Mouse (Mus musculus): ENCODE results near the gene Bend7.

The Bend7 gene

DNA sequence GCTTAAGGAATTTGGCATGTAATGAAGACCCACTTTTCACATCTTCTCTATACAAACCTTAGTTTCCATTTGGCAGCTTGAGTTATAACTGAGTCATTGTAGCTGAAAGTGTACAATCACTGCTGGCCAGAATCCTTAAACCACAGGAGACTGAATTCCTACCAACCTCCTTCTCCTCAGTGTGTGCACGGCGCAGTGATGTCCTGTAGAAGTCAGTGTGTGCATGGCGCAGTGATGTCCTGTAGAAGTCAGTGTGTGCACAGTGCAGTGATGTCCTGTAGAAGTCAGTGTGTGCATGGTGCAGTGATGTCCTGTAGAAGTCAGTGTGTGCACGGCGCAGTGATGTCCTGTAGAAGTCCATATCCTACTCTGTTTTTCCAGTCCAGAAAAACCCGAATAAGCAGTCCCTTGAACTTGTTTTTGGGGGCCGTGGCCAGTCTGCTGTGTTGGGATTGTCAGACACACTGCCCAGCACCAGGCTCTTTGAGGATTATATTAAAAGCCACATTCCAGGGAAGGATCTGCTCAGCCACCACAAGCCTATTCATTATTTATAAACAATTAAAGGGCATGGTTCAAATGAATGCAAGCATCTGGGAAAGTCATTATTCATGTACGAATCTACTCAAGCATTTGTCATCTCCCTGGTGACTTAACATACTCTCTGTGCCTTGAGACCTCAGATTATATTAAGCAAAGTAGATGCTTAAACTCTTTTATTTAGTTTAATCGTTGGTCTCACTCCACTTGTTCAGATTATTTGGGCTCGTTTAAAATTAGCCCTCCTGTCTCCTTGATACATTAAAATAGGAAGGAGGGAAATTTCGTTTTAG, 65.4 kb downstream of the Bend7 start:
- no peak for DNase-seq (ENCODE audit: low spot score)

DNA sequence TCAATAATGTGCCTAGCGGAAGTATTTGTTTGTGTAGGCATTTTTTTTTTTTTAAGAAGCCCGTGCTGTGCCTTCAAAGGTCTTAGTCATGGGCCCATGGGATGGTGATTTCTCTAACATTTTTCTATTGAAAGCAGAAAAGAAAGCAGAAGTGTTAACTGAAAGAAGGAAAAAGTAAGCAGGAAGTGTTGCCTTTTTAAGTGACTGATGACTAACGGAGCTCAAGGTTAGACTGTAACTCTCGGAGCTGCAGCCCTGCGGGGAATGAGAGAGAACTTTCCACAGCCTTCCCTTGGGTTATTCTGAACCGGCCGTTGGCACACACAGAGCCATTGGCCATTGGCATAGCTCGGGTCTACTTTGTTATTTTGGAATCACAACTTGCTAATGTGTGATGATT, 66.4 kb downstream of the Bend7 start:
- no peak for DNase-seq (ENCODE audit: low spot score)

DNA sequence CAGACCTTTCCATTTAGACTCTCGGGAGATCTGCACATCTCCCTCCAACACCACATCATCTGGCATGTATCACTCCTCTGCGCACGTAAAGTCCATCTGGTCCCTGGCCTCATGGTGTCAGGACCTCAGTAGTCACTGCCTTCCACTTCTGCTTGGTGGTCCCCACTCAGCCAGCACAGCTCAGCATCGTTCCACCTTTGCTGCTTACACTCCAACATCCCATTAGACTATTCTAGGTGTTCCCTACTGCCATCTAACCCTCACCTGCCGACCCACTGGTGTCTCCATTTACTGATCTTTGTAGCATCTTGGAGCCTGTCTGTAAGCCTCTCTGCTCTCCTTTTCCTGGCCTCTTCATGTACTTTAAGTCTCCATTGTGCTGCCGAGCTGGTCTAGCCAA, 67.4 kb downstream of the Bend7 start:
- DNase-seq (ENCODE audit: low spot score), result no peak

DNA sequence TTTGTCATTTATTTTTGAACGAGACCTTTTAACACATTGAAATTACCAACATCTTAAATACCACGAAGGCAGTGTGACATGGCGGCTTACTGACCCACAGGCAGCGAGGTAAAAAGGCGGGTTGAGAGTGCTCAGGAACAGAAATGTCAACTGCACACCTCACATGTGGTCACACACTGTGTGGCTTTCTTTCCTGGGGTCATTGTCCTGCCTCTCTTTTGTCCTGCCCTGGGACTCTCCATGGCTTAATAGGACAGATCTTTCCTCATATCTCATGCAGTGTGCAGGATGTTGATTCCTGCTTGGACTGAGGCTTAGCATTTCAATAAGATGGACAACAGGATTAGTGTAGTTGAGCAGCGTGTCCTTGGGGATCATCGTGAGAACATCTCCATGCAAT, 69.6 kb downstream of the Bend7 start:
- no peak for DNase-seq (ENCODE audit: low spot score)

DNA sequence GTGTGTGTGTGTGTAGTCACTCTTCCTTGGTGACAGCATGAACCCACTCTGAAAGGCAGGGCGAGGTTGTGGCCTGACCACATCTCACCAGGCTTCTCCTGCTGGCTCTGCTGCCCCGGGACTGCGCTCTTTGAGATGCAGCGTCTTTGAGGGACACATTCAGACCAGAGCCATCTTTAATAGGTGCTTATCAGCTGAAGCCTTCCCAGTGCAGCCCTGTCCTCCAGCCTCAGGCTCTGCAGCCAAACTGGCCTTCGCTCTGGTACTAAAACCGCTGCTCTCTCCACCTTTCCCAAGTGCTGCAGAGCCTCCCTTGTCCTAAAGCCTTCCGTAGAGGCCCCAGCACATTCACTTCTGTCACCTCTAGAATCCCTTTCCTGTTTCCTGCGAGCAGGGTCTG, 74.0 kb downstream of the Bend7 start:
- no peak for DNase-seq (ENCODE audit: low spot score)

DNA sequence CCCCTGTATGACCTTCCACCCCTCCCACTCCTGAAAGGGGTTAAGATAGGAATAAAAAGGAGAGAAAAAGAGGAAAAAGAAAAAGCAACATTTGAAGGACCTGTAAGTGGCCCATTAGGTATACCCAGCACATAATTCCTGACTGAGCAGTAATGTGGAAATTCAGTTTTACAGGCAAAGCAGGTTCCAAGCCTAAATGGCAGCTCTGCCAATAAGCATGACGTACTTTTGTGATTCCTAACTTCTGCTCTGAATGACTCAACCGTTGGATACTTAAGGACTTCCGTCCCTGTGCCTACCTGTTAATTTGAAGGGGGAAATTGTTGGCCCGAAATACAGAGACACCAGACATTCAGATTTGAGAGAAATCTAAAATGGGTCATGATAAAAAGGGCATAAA, 74.9 kb downstream of the Bend7 start:
- DNase-seq (ENCODE audit: low spot score), result no peak

DNA sequence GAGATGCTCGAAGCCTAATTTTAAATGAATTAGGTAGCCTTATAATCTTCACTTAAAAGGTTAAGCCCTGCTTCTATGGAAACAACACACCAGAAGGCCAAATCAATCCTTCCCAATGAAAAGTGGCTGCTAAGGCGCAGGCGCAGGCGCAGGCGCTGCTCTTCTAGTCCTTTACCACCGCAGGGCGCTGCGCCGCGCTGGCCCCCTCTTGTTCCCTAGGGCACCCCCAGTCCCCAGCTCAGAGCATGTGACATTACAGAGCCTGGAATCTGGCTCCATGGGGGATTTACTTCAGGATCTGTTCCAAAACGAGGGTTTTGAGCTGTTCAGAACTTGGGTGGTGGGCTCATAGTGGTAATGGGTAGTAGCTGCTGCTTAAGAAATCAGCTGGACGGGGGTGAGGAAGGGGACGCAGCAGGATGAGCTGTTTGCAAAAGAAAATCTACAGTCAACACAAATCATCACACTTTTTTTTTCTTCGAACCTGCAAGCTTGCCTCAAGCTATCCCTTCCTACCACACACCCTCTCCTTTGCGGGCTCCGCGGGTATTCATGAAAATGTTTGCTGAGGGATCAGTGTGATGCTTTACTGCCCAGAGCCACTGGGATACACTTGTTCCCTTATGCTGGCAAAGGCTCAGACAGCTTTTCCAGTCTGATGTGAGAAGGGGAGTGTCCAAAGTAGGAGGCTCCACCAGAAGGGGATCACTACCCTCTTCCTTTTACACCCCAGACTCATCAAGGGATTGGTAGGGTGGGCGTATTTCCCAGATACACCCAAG, 85.0 kb downstream of the Bend7 start:
- no peak for DNase-seq (ENCODE audit: low spot score)

DNA sequence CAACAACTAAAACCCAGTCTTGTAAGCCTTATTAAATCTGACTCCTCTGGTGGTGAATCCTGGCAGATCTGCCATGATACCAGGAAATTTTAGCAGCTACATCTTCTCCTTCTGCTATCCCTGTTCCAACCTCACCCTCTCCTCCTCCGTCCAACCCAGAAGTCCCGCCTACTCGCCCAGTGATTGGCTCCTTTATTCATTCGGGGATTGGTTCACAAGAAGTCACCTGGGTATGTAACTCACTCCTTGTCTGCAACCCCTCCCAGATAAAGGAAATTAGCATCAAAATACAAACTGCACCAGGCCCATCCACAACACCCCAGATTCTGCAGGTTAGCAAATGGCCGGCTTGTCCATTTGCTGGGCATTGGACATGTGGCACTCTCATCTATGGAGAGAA, 98.7 kb downstream of the Bend7 start:
- no peak for DNase-seq (ENCODE audit: low spot score)

DNA sequence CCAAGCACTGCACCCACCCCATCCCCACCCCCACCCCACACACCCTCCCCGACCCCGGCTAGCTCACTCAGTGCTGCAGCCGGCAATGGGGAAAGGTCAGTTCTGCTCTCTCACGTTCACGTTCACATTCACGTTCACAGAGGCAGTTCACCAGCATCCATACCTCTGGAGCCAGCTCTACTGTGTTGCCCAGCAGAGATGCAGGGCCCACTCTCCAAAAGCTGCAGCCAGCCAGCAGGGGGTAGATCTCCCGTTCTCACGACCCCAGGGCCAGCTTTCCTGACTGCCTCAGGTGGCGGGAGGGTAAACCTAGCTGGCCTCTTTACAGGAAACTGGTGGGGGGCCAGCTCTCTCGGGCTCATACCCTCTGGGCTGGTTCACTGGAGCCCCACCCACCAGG, 100.0 kb downstream of the Bend7 start:
- no peak for DNase-seq (ENCODE audit: low spot score)

DNA sequence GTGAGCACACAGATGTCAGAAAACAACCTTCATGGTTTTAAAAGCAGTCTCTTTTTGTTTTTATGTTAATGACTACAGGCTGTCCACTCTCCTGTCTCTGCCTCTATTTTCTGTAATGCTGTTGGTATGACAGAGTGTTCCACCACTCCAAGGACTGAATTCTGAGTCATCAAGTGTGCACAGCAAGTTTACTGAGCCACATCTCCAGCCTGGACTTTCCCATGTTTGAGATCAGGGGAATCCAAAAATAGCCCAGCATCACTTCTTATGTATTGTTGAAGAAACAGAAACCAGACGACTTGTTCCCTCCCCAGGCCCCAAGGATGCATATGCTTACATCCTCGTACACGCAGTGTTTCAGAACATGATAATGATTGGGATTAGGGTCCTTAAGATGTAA, 102.6 kb downstream of the Bend7 start:
- DNase-seq (ENCODE audit: low spot score), result no peak

DNA sequence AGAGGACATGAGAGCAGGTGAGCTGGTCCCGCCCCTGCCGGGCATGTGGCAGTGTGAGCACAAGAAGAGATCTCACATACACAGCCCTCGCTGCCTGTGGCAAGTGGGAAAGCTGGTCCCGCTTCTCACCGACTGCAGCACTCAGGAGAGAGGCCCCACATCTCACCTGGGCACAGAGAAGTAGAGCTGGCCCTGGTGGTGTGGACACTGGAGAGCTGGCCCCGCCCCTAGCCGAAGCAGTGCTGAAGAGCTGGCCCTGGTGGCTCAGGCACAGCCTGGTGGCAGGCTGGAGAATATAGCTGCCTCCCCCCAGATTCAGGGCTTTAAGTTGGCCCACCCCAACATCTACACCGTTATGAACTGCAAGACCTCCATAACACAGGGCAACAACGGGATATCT, 106.4 kb downstream of the Bend7 start:
- DNase-seq (ENCODE audit: low spot score), result no peak

DNA sequence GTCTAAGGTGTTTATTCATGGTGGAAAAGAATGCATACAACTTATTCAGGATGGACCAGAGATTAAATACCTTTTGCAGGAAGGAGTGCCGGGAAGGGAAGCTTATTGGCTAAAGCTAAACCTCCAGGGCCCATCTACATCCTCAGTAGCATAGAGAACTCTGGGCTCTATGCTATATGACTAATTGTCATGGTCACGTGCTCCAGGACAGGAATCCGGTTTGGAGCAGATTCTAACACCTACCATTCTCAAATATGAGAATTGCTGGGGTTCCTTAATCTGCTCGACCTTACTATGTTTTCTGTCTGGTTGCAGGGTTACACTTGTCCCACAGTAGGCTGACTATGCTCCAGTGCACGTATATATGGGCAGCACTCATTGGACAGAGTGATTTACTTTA, 110.4 kb downstream of the Bend7 start:
- DNase-seq (ENCODE audit: low spot score), result no peak

DNA sequence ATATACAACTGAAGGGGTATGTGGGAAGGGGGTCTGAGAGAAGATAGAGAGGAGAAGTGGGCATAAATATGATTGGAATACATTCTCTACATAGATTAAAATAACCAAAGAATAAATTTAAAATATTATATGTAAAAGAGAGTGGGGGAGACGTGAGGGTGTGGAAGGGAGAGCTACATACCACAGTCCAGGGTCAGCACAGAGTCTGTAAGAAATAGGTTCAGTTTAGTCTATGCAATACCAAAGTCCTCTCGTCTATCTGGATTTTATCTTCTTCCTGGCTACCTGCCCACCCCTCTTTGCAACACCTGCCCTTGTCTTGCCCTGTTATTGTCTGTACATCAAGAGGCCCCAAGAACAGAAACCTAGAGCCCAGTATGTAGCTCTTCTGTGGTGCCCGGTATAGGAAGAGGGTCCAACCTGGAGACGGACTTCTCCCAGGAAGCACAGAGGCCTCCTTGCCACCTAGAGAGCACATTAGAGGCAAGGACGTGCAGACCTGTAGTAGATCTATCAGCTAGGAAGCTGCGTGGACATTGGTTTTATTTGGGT, 110.9 kb downstream of the Bend7 start:
- DNase-seq (ENCODE audit: low spot score), result no peak

DNA sequence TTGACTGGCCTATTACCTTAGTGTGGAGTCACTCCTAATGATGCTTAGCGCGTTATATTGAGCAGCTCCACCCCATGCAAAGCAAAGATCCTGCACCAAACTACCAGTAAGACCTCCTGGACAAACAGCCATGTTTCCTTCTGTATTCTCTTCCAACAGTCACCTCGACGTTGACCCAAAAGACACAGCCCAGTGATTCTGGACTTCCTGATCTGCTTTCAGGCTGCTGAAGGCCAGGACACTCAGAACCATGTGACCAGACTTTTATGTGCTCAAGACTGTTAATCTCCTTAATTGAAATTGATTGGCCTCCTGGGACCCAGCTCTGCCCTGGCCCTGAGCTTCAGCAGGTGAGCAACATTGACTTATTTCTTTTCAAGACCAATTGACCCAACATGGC, 111.4 kb downstream of the Bend7 start:
- no peak for DNase-seq (ENCODE audit: low spot score)

DNA sequence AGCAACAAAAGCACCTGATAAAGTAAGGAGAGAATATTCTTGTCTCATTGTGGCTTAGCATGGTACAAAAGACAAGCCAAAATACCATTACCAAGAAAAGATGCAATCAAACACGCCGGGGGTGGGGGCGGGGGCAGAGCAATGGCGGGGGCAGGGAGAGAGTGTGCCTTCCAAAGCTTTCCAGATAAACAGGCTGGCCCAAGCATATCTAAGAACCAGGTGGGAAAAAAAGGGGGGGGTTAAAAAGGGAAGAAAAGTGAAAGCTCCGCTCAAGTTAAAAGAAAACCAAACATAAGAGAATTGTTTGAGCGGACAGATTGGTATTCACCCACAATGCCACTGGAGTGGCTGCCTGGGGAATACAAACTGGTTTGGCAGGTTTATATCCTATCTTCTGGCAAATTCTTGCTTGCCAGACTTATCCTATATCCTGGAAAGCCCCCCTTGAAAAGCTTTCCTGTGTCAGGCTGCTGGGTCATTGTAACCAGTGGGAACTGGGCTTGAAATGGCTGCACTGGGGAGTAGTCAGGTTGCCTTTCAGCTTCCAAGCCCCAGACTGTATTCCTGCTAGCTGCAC, 111.9 kb downstream of the Bend7 start:
- DNase-seq (ENCODE audit: low spot score), result no peak

DNA sequence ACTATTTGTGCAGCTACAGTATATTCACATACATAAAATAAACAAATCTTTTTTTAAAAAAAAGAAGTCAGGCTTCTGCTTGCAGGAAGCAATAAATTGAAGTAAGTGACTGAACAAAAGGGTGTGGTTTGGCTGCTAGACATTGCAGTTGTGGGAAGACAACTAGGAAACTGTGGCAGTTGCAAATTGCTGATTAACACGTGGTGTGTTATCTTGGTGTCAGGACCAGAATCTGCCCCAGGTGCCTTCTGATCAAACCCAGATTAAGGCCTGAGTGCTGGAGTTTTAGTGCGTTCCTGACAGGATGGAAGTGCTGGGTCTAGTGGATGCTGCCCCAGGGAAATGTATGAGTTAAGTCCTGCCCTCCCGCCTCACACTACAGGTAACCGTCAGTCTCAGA, 113.9 kb downstream of the Bend7 start:
- DNase-seq (ENCODE audit: low spot score), result no peak

DNA sequence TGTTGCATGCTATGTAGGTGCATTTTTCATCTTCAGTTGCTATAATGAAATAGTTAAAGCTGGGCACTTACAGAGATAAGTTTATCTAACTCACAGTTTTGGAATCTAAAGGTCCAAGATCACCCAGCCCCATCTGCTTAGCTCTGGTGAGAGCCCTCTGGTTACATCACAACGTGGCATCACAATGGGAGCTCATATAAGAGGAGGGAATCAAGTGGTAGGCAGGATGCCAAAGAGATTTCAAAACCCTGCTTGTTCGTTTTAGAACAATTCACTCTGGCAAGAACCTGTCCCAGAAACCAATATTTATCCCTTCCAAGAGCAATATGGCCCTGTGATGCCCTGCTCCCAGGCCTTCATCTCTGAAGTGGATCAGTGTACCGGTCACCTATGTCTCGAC, 114.5 kb downstream of the Bend7 start:
- DNase-seq (ENCODE audit: low spot score), result no peak

DNA sequence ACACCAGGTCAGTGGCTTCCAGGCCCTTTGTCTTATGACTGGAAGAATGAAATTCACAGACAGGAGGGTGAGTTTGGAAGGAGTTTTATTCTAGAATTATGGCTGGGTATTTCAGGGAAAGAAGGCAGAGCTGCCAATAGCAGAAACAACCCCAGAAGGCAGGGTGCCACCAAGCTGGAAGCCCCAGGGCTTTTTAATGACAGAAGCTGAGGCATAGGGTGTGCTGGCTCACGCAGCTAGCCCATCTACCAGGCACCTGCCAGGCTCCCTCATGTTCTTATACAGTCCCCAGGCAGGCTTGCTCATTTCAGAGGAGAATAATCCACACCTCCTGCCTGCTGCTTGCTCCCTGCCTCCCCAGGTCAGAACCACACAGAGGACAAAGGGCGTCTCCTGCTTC, 131.8 kb downstream of the Bend7 start:
- DNase-seq (ENCODE audit: low spot score), result no peak

Measured in layer of hippocampus, adult 11-12 months (tissue).